Mouse (Mus musculus) heart, embryonic 13.5 days (tissue): ENCODE data around the gene Tiam2. TPM values are rescaled to one million over a fixed set of nuclear protein-coding genes. Genes with fewer than 3 reads are reported as not detected.
"Not testable (repeated sequence)": the region's sequence is repeated elsewhere in the genome, so short reads cannot be mapped to it uniquely, and the experiment has no call there.

Source experiments
- ATAC-seq: fragments of 200-750 bp; cut with Nextera tagmentation; 2 replicates; pipeline ENCODE4 v1.8.0; 2017; ENCODE audit warnings: moderate TSS enrichment; ENCODE audit not compliant: insufficient number of reproducible peaks, low FRiP score, low TSS enrichment; ENCODE audit errors: extremely low read depth
- H3K27ac ChIP-seq: fragments of 300-500 bp; sonication (generic); replicated peaks from 2 replicates; pipeline ENCODE4 v1.5.1; 2015; ENCODE audit warnings: moderate library complexity, mild to moderate bottlenecking, inconsistent platforms
- H3K27me3 ChIP-seq: fragments of 300-500 bp; sonication (generic); replicated peaks from 2 replicates; pipeline ENCODE4 v1.6.1; 2015; ENCODE audit warnings: mild to moderate bottlenecking, inconsistent platforms
- H3K36me3 ChIP-seq: fragments of 300-500 bp; sonication (generic); 2 replicates; pipeline ENCODE4 v1.6.1; 2015; ENCODE audit warnings: mild to moderate bottlenecking, inconsistent platforms
- H3K4me1 ChIP-seq: fragments of 300-500 bp; sonication (generic); 2 replicates; pipeline ENCODE4 v1.6.1; 2015; ENCODE audit warnings: inconsistent platforms
- H3K4me2 ChIP-seq: fragments of 300-500 bp; sonication (generic); 2 replicates; pipeline ENCODE4 v1.6.1; 2015; ENCODE audit warnings: inconsistent platforms, mild to moderate bottlenecking, moderate library complexity
- H3K4me3 ChIP-seq: fragments of 300-500 bp; sonication (generic); 2 replicates; pipeline ENCODE4 v1.5.1; 2015; ENCODE audit warnings: moderate library complexity, mild to moderate bottlenecking, inconsistent platforms
- H3K9ac ChIP-seq: fragments of 300-500 bp; sonication (generic); 2 replicates; pipeline ENCODE4 v1.6.1; 2015; ENCODE audit warnings: inconsistent platforms, mild to moderate bottlenecking, moderate library complexity
- H3K9me3 ChIP-seq: fragments of 300-500 bp; sonication (generic); 2 replicates; pipeline ENCODE4 v1.6.1; 2016; ENCODE audit warnings: inconsistent platforms
- WGBS: fragments of 180-500 bp; shearing (Covaris S2); methylation state at CpG from one replicate; pipeline ENCODE4 v1.1.7; 2015; ENCODE audit warnings: mixed read lengths; 5-methylcytosine and 5-hydroxymethylcytosine counted together
- polyA plus RNA-seq: library from polyadenylated mRNA; unstranded; fragments of >200 nt; fragmentation: Nextera tagmentation; extraction: Ambion mirVana; gene quantifications from 2 replicates; pipeline ENCODE4 v1.2.1, GENCODE M21; 2015

The Tiam2 gene
- polyA plus RNA-seq, 1 experiment from 2014 or later = 4.0 TPM

GRCm38 (mm10) chr17:3344872-3345271 lies 18.5 kb downstream of the Tiam2 start:
- Histone ChIP-seq H3K27ac (no peak overlapping the region), H3K4me3 (no peak overlapping the region), H3K9ac (no peak overlapping the region), H3K36me3 (no peaks in the 10 kb centered on the region), H3K4me1 (peaks cover 7% of the 10 kb centered on the region; the same call in 1 of the 2 replicates), H3K27me3 (no peaks in the 10 kb centered on the region), H3K4me2 (no peak overlapping the region), H3K9me3 (no peaks in the 10 kb centered on the region)
- 65% methylated on average over 7 of the region's 7 CpGs for WGBS
- no peak for ATAC-seq

DNA sequence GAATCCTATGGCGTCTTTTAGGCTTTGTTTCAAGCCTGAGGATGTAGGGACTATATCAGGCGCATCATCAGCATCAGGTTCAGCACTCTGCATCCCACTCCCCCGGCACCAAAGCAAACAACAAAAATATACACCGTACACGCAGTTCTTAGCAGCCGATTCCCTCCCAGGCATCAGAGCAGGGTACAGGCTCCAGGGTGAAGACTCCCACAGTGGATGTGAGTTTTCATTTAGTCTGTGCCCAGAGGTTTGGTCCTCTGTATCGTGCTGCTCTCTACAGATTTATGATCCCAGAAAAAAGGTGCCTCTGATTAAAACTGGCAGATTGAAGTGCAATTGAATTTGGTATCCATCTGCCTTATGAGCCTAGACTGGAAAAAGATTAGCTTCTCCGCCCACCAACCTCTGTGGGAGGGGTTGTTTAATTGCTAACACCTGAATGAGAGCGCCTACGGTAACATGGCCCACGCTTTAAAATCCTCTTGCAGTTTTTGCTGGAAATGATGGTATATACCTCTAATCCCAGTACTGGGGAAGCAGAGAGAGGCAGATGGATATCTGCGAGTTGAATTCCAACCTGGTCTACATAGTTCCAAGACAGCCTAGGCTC lies 19.0 kb downstream of the Tiam2 start:
- Histone ChIP-seq H3K27ac (no peak overlapping the region), H3K27me3 (no peaks in the 10 kb centered on the region), H3K4me1 (peaks cover 11% of the 10 kb centered on the region; the same call in 1 of the 2 replicates), H3K9me3 (no peaks in the 10 kb centered on the region), H3K4me2 (no peak overlapping the region), H3K9ac (no peak overlapping the region), H3K36me3 (no peaks in the 10 kb centered on the region), H3K4me3 (no peak overlapping the region)
- no peak for ATAC-seq
- 75% methylated on average over 12 of the region's 12 CpGs for WGBS

- Histone ChIP-seq H3K9me3 (no peaks in the 10 kb centered on the region), H3K27ac (no peak overlapping the region), H3K27me3 (no peaks in the 10 kb centered on the region), H3K4me2 (no peak overlapping the region), H3K36me3 (no peaks in the 10 kb centered on the region), H3K4me3 (no peak overlapping the region), H3K9ac (no peak overlapping the region), H3K4me1 (peaks cover 11% of the 10 kb centered on the region; the same call in 1 of the 2 replicates)
- ATAC-seq = no peak
- WGBS = 75% methylated on average over 2 of the region's 2 CpGs
Measured at GRCm38 (mm10) chr17:3347800-3348199, 21.4 kb downstream of the Tiam2 start.

DNA sequence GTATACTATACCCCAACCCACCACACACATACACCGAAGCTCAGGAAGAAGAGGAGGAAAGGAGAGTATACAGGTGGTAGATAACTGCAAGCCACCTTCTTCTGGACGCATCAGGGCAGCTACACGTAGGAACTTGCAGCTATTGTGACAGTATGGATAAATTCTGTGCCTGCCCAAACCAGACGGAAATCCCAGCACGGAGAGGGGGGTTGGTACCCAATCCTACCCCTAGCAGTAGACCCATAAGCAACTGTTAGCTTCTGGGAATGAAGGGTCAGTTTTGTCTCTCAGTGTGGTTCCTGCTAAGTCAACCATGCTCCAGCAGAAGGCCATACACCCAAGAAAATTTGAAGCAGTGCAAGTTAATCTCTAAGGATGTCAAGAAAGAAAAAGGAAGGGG lies 23.0 kb downstream of the Tiam2 start:
- WGBS = 87% methylated on average over 5 of the region's 5 CpGs
- no peak overlapping the region for H3K27ac ChIP-seq
- ATAC-seq = no peak

GRCm38 (mm10) chr17:3349939-3350338 lies 23.6 kb downstream of the Tiam2 start:
- H3K27me3 ChIP-seq = no peaks in the 10 kb centered on the region
- no peak overlapping the region for H3K4me3 ChIP-seq
- no peak overlapping the region for H3K9ac ChIP-seq
- H3K4me2 ChIP-seq = peak overlapping the region; percentile 28
- 37% methylated on average over 12 of the region's 12 CpGs for WGBS
- no peaks in the 10 kb centered on the region for H3K36me3 ChIP-seq
- ATAC-seq = 0 out of 2 replicates have a peak, but pooled peaks have one; percentile 51
- 0 out of 2 replicates have a peak, but pooled peaks cover 6% of the 10 kb centered on the region for H3K4me1 ChIP-seq
- no peak overlapping the region for H3K27ac ChIP-seq
- H3K9me3 ChIP-seq = no peaks in the 10 kb centered on the region

More for the DNA sequence above, 23.0 kb downstream of the Tiam2 start:
- no peaks in the 10 kb centered on the region for H3K36me3 ChIP-seq
- H3K9ac ChIP-seq = no peak overlapping the region
- 0 out of 2 replicates have a peak, but pooled peaks cover 6% of the 10 kb centered on the region for H3K4me1 ChIP-seq
- no peaks in the 10 kb centered on the region for H3K9me3 ChIP-seq
- no peaks in the 10 kb centered on the region for H3K27me3 ChIP-seq
- H3K4me2 ChIP-seq = no peak overlapping the region
- no peak overlapping the region for H3K4me3 ChIP-seq

GRCm38 (mm10) chr17:3350405-3350804 lies 24.0 kb downstream of the Tiam2 start:
- no peak for ATAC-seq
- H3K27ac ChIP-seq = no peak overlapping the region
- 0 out of 2 replicates have a peak, but pooled peaks cover 6% of the 10 kb centered on the region for H3K4me1 ChIP-seq
- no peaks in the 10 kb centered on the region for H3K27me3 ChIP-seq
- peak overlapping the region; percentile 28 for H3K4me2 ChIP-seq
- WGBS = 74% methylated on average over 4 of the region's 4 CpGs
- H3K9ac ChIP-seq = no peak overlapping the region
- H3K36me3 ChIP-seq = no peaks in the 10 kb centered on the region
- H3K9me3 ChIP-seq = no peaks in the 10 kb centered on the region
- no peak overlapping the region for H3K4me3 ChIP-seq

- no peaks in the 10 kb centered on the region for H3K36me3 ChIP-seq
- no peak for ATAC-seq
- H3K4me1 ChIP-seq = 0 out of 2 replicates have a peak, but pooled peaks cover 6% of the 10 kb centered on the region
- H3K4me2 ChIP-seq = no peak overlapping the region
- H3K9me3 ChIP-seq = no peaks in the 10 kb centered on the region
- H3K27ac ChIP-seq = no peak overlapping the region
- WGBS = 63% methylated on average over 4 of the region's 4 CpGs
- H3K27me3 ChIP-seq = no peaks in the 10 kb centered on the region
- no peak overlapping the region for H3K9ac ChIP-seq
- no peak overlapping the region for H3K4me3 ChIP-seq
Measured at GRCm38 (mm10) chr17:3351668-3352067, 25.3 kb downstream of the Tiam2 start.

- H3K27me3 ChIP-seq, H3K4me1 ChIP-seq, H3K27ac ChIP-seq, H3K36me3 ChIP-seq, H3K4me2 ChIP-seq, H3K9me3 ChIP-seq, H3K9ac ChIP-seq, H3K4me3 ChIP-seq, ATAC-seq: not testable (repeated sequence)
- 92% methylated on average over 10 of the region's 10 CpGs for WGBS
Measured at GRCm38 (mm10) chr17:3353141-3353540, 26.8 kb downstream of the Tiam2 start.

- Histone ChIP-seq H3K27me3 (no peaks in the 10 kb centered on the region), H3K9ac (no peak overlapping the region), H3K4me1 (0 out of 2 replicates have a peak, but pooled peaks cover 4% of the 10 kb centered on the region), H3K4me2 (no peak overlapping the region), H3K4me3 (no peak overlapping the region), H3K9me3 (no peaks in the 10 kb centered on the region), H3K36me3 (no peaks in the 10 kb centered on the region), H3K27ac (no peak overlapping the region)
- no peak for ATAC-seq
- 50% methylated on average over 3 of the region's 3 CpGs for WGBS
Measured at GRCm38 (mm10) chr17:3354856-3355255, 28.5 kb downstream of the Tiam2 start.

GRCm38 (mm10) chr17:3356633-3357365 lies 30.4 kb downstream of the Tiam2 start:
- 79% methylated on average over 8 of the region's 8 CpGs for WGBS
- Histone ChIP-seq H3K4me3 (no peak overlapping the region), H3K9me3 (no peaks in the 10 kb centered on the region), H3K9ac (no peak overlapping the region), H3K4me1 (peaks cover 8% of the 10 kb centered on the region; the same call in 1 of the 2 replicates), H3K27me3 (no peaks in the 10 kb centered on the region), H3K4me2 (no peak overlapping the region), H3K36me3 (no peaks in the 10 kb centered on the region), H3K27ac (no peak overlapping the region)
- ATAC-seq = no peak

DNA sequence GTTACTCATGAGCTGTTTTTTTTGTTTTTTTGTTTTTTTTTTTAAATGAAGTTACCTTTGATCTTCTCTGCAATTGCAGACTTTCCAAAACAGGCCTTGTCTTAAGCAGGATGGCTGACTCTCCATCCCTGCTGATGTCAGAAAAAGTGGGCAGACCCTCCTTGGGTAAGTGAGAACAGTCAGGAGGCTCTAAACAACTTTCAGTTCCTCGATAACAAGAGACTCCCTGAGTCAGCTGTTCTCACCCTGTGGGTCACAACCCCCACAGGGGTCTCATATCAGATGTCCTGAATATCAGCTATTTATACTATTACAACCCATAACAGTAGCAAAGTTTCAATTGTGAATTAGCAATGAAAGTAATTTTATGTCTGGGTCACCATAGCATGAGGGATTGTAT lies 33.9 kb downstream of the Tiam2 start:
- no peak overlapping the region for H3K27ac ChIP-seq
- ATAC-seq = no peak; the same call in 1 of the 2 replicates
- no peaks in the 10 kb centered on the region for H3K9me3 ChIP-seq
- no peaks in the 10 kb centered on the region for H3K36me3 ChIP-seq
- no peak overlapping the region for H3K4me3 ChIP-seq
- H3K27me3 ChIP-seq = no peaks in the 10 kb centered on the region
- H3K4me1 ChIP-seq = peaks cover 8% of the 10 kb centered on the region; the same call in 1 of the 2 replicates
- no peak overlapping the region for H3K9ac ChIP-seq
- WGBS = 11% methylated on average over 1 of the region's 1 CpGs
- H3K4me2 ChIP-seq = no peak overlapping the region
